Mouse (Mus musculus) lung, embryonic 14.5 days (tissue): ENCODE data around the gene Cntln. TPM values are rescaled to one million over a fixed set of nuclear protein-coding genes. Genes with fewer than 3 reads are reported as not detected.

ENCODE experiments used
- ATAC-seq: fragments of 200-750 bp; cut with Nextera tagmentation; 2 replicates; pipeline ENCODE4 v1.8.0; 2017; ENCODE audit warnings: mild to moderate bottlenecking, moderate TSS enrichment, moderate library complexity; ENCODE audit not compliant: insufficient read depth
- DNase-seq: peaks from one replicate; pipeline ENCODE4 v3.0.0-alpha.2; 2015
- H3K27ac ChIP-seq: fragments of 300-500 bp; sonication (generic); 2 replicates; pipeline ENCODE4 v1.5.1; 2014; ENCODE audit warnings: low read depth, mild to moderate bottlenecking, moderate library complexity
- H3K27me3 ChIP-seq: fragments of 300-500 bp; sonication (generic); 2 replicates; pipeline ENCODE4 v1.6.1; 2014; ENCODE audit warnings: low read length, control low read depth; ENCODE audit not compliant: insufficient read depth
- H3K36me3 ChIP-seq: fragments of 300-500 bp; sonication (generic); 2 replicates; pipeline ENCODE4 v1.6.1; 2014; ENCODE audit warnings: control low read depth; ENCODE audit not compliant: insufficient read depth
- H3K4me1 ChIP-seq: fragments of 300-500 bp; sonication (generic); 2 replicates; pipeline ENCODE4 v1.6.1; 2014; ENCODE audit warnings: antibody characterized with exemption, control low read depth; ENCODE audit not compliant: insufficient read depth
- H3K4me2 ChIP-seq: fragments of 300-500 bp; sonication (generic); 2 replicates; pipeline ENCODE4 v1.6.1; 2014; ENCODE audit warnings: mild to moderate bottlenecking
- H3K4me3 ChIP-seq: fragments of 300-500 bp; sonication (generic); 2 replicates; pipeline ENCODE4 v1.5.1; 2014; ENCODE audit warnings: low read depth, low read length
- H3K9ac ChIP-seq: fragments of 300-500 bp; sonication (generic); 2 replicates; pipeline ENCODE4 v1.6.1; 2014
- H3K9me3 ChIP-seq: fragments of 300-500 bp; sonication (generic); 2 replicates; pipeline ENCODE4 v1.6.1; 2016; ENCODE audit warnings: low read depth, low read length, control low read depth
- CTCF ChIP-seq: IDR thresholded peaks from 2 replicates; pipeline ENCODE4 v1.5.1; 2016; ENCODE audit warnings: antibody characterized with exemption, low read depth
- WGBS: fragments of 180-500 bp; shearing (Covaris S2); extraction: QIAGEN DNeasy Blood & Tissue Kit; methylation state at CpG from one replicate; pipeline ENCODE4 v1.1.7; 2014; 5-methylcytosine and 5-hydroxymethylcytosine counted together
- polyA plus RNA-seq: library from polyadenylated mRNA; unstranded; fragments of >200 nt; fragmentation: Nextera tagmentation; extraction: Ambion mirVana; gene quantifications from 2 replicates; pipeline ENCODE4 v1.2.1, GENCODE M21; 2014

Cntln gene
- 15.6 and 16.0 TPM in 2 replicates for polyA plus RNA-seq

DNA sequence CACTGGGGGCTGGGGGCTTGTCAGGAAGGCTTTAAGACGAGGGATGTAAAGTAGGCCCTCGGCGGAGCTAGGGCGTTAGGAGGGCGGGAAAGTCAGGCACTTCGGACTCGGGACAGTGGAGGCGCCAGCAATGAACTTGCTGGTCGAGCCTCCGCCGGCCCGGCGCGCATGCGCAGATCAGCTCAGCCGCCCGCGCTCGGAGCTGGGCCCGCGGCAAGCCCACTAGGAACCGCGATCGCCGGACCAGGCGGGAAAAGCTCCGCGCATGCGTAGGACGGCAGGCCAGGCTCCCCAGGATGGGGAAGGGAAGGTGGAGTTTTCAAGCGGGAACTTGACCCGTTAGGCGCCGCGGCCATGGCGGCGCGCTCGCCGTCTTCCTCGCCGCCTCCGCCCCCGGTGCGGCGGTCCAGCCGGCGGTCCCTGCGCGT is at the start of gene Cntln:
Gene Cntln, plus strand, starts transcription at position 199 of the 428 bp plus-strand sequence.
- ATAC-seq (peak; percentile 98), DNase-seq (peak; percentile 98)
- Histone ChIP-seq H3K27ac (peak within 1 kb of the TSS; percentile 93), H3K9me3 (0 out of 2 replicates have a peak, but pooled peaks cover 4% of the 10 kb centered on the region), H3K4me1 (peaks cover 2% of the 10 kb centered on the region; the same call in 1 of the 2 replicates), H3K27me3 (no peaks in the 10 kb centered on the region), H3K9ac (peak within 1 kb of the TSS; percentile 97), H3K36me3 (0 out of 2 replicates have a peak, but pooled peaks cover 5% of the 10 kb centered on the region), H3K4me3 (peak within 1 kb of the TSS; percentile 79), H3K4me2 (peak within 1 kb of the TSS; percentile 71)
- under 1% methylated on average over 50 of the region's 50 CpGs for WGBS
- TF ChIP-seq CTCF = 0 out of 2 replicates have a peak, but pooled peaks have one; percentile 19

DNA sequence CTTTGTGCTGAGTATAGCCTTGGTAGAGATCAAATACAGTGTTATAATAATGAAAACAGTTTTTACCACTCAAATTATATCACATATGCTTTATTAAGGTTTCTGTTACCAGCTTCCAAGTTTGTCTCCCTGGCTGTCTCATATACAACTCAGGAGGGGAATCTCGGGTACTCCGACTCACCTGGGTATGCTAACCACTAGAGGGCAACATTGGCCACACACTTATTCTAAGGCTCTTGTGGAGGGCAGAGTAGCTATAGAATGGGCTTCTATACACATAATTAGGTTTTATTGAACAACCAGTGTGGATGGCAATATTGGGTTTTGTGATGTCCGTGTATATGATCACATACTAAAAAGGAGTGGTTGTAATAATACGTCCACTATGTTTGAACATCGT is 47.1 kb upstream of the Cntln start:
- Histone ChIP-seq H3K27ac (no peak overlapping the region), H3K4me3 (no peak overlapping the region), H3K36me3 (no peaks in the 10 kb centered on the region), H3K9ac (no peak overlapping the region), H3K9me3 (no peaks in the 10 kb centered on the region), H3K27me3 (no peaks in the 10 kb centered on the region), H3K4me2 (no peak overlapping the region), H3K4me1 (no peaks in the 10 kb centered on the region)
- ATAC-seq (no peak), DNase-seq (peak; percentile 68)
- 43% methylated on average over 5 of the region's 5 CpGs for WGBS
- TF ChIP-seq CTCF = peak; percentile 70

DNA sequence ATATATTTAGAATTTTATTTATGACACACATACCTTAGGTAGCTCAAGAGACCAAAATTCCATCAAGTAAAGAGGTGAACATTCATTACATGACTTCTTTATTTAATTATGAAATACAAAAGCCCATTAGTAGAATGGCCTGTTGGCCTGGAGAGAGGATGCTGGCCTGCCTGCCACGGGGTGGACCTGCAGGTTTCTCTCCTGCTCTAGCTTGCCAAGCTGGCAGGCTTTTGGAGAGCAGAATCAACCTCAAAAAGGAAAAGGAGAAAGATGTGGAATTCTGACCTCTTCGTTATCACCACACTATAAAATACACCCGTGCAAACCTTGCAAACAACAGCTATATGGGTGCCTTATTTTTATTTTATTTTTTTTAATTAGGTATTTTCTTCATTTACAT is 45.6 kb upstream of the Cntln start:
- Histone ChIP-seq H3K4me1 (no peaks in the 10 kb centered on the region), H3K27me3 (no peaks in the 10 kb centered on the region), H3K36me3 (no peaks in the 10 kb centered on the region), H3K9ac (no peak overlapping the region), H3K9me3 (no peaks in the 10 kb centered on the region), H3K27ac (no peak overlapping the region), H3K4me3 (no peak overlapping the region), H3K4me2 (no peak overlapping the region)
- ATAC-seq (no peak), DNase-seq (no peak)
- WGBS = 83% methylated on average over 3 of the region's 3 CpGs
- TF ChIP-seq CTCF = no peak

DNA sequence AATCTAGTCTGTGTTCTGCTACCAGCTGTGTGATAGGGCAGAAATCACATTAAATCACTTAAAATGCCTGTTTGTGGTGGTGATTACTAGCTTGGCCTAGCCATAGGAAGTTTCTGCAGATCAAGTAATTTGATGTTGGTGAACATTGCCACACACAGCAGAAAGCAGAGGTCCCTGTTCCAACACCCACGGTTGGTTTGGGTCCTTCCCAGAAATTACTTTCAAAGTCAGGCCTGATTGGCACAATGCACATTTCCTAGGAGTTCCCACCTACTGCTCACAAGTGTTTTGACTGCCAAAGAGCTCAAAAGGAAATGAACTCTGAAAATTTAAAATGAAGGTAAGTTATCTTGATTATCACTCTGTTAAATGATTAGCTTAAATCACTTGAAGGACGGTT is 44.6 kb upstream of the Cntln start:
- ATAC-seq (no peak), DNase-seq (no peak)
- H3K27me3 ChIP-seq = no peaks in the 10 kb centered on the region
- 73% methylated on average over 2 of the region's 2 CpGs for WGBS
- no peak overlapping the region for H3K4me3 ChIP-seq
- no peak overlapping the region for H3K4me2 ChIP-seq
- no peaks in the 10 kb centered on the region for H3K4me1 ChIP-seq
- no peaks in the 10 kb centered on the region for H3K9me3 ChIP-seq
- no peak overlapping the region for H3K9ac ChIP-seq
- TF ChIP-seq CTCF = no peak
- H3K27ac ChIP-seq = no peak overlapping the region
- no peaks in the 10 kb centered on the region for H3K36me3 ChIP-seq

DNA sequence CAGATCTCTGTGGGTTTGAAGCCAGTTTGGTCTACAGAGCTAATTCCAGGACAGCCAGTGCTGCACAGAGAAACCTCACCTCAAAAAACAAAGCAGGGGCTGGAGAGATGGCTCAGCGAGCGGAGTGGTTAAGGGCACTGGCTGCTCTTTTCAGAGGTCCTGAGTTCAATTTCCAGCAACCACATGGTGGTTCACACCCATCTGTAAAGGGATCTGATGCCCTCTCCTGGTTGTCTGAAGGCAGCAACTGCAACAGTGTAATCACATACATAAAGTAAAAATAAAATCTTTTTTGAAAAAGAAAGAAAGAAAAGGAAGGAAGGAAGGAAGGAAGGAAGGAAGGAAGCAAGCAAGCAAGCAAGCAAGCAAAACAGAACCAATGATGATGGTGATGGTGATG is 26.5 kb upstream of the Cntln start:
- WGBS = 81% methylated on average over 2 of the region's 2 CpGs
- no peaks in the 10 kb centered on the region for H3K27me3 ChIP-seq
- H3K36me3 ChIP-seq = no peaks in the 10 kb centered on the region
- peak; percentile 7 for DNase-seq
- no peak overlapping the region for H3K9ac ChIP-seq
- H3K4me1 ChIP-seq = no peaks in the 10 kb centered on the region
- 0 out of 2 replicates have a peak, but pooled peaks have one; percentile 14 for TF ChIP-seq CTCF
- H3K9me3 ChIP-seq = no peaks in the 10 kb centered on the region
- H3K27ac ChIP-seq = no peak overlapping the region
- H3K4me2 ChIP-seq = no peak overlapping the region
- H3K4me3 ChIP-seq = no peak overlapping the region
- no peak for ATAC-seq

DNA sequence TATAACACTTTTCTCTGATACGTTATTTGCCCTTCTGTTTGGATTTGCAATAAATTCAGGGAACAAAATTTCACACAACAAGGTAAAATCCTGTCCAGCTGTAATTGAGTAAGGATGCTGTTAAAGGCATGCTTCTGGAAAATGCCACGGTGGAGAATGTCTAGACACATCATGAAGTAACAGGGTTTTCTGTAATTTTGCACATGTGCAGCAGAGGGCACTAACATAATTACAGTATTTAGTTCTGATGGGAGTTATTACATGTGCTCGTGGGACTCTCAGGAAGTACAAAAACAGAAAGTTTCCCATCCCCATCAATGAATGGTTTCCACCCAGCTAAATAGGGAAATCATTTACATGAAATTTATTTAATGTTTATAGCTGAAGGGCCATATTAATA is 7.8 kb upstream of the Cntln start:
- H3K4me3 ChIP-seq = no peak overlapping the region
- peak; percentile 59 for TF ChIP-seq CTCF
- H3K4me2 ChIP-seq = no peak overlapping the region
- H3K27me3 ChIP-seq = no peaks in the 10 kb centered on the region
- no peak overlapping the region for H3K27ac ChIP-seq
- no peaks in the 10 kb centered on the region for H3K36me3 ChIP-seq
- DNase-seq (peak; percentile 84), ATAC-seq (0 out of 2 replicates have a peak, but pooled peaks have one; percentile 52)
- no peak overlapping the region for H3K9ac ChIP-seq
- 23% methylated on average over 3 of the region's 3 CpGs for WGBS
- H3K4me1 ChIP-seq = no peaks in the 10 kb centered on the region
- no peaks in the 10 kb centered on the region for H3K9me3 ChIP-seq

DNA sequence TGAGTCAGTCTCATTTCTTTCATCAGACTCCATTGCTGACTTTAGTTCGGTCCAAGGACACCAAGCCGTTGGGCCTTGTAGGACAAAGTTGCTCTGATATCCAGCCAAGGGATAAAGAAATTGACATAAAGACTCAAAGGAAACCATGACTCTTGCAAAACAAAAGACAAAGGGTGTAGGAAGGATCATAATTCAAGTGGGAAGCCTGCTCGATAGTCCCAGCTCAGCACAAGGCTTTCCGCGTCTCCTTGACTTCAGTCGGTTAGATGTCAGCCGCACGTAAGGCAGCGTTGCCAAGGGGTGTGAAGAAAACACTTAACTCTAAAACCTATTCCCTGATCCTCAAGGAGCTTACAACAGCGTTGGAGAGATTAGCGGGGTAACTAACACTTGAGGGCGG is 463 bp upstream of the Cntln start:
- Histone ChIP-seq H3K27me3 (no peaks in the 10 kb centered on the region), H3K27ac (peak overlapping the region; percentile 93; the same call in 1 of the 2 replicates), H3K9ac (peak overlapping the region; percentile 97; the same call in 1 of the 2 replicates), H3K4me1 (peaks cover 2% of the 10 kb centered on the region; the same call in 1 of the 2 replicates), H3K4me2 (peak overlapping the region; percentile 71), H3K9me3 (0 out of 2 replicates have a peak, but pooled peaks cover 4% of the 10 kb centered on the region), H3K4me3 (peak overlapping the region; percentile 79), H3K36me3 (0 out of 2 replicates have a peak, but pooled peaks cover under 1% of the 10 kb centered on the region)
- TF ChIP-seq CTCF = no peak
- 60% methylated on average over 12 of the region's 12 CpGs for WGBS
- no peak for ATAC-seq
- no peak for DNase-seq
